Comparison of ENCODE assay signal across 11 mouse cellular contexts in the genomic region with DNA sequence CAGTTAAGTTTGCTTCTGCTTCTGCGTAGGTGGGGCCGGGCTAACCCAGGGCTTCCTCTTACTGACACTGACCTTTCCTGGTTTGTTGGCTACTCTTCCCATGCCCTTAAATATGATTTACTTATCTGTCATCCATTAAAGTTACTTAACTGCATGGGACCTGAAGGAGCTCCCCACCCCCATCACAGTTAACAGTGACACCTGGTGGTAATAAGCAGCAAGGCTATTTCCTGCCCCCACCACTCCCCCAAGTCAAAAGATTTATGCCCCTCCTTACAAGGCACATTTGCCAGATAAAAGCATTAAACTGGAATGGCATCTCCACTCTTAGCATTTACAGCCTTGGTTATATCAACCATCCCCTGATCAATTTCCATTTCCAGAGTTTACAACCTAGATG. TPM values are rescaled to one million over a fixed set of nuclear protein-coding genes. Genes with fewer than 3 reads are reported as not detected.
DNase-seq lines count a peak whose midpoint lies in the region; ATAC-seq and TF ChIP-seq lines count a peak whose summit lies in the region.
"Had no signal": no experiment of that assay in that cellular context is flagged by ENCODE, and none has a peak within 500 bp of the region (broad histone marks: within the 10 kb centered on the region; RNA-seq: fewer than 3 reads in every experiment).

No protein-coding gene starts in this region.

- in situ Hi-C loops in Patski (cut with MboI; ENCODE audit: low pct_unique_long_range_greater_than_20kb) = no loop called here

- ATAC-seq in limb, embryonic 11.5 days (ENCODE audit: insufficient number of reproducible peaks, low FRiP score, low TSS enrichment, low read depth) = no peak
- ATAC-seq in Patski = no peak

- TF ChIP-seq CTCF in Patski (IDR thresholded peaks at IDR 0.05) = peak; percentile 61

- no peaks in the 10 kb centered on the region for H3K9me3 ChIP-seq in limb, embryonic 11.5 days (ENCODE audit: control insufficient read depth, low read length)
- no peaks in the 10 kb centered on the region for H3K9me3 ChIP-seq in limb, embryonic 10.5 days (replicated peaks)
- H3K9me3 ChIP-seq: G1E; lung, embryonic 15.5 days had no signal

- no peak overlapping the region for H3K4me3 ChIP-seq in limb, embryonic 11.5 days (ENCODE audit: low read depth, low read length)
- H3K4me3 ChIP-seq in limb, embryonic 10.5 days = no peak overlapping the region
- H3K4me3 ChIP-seq: lung, embryonic 15.5 days had no signal

- H3K27ac ChIP-seq in limb, embryonic 11.5 days (replicated peaks; ENCODE audit: low read depth, low read length) = no peak overlapping the region
- H3K27ac ChIP-seq in limb, embryonic 10.5 days = no peak overlapping the region
- H3K27ac ChIP-seq: lung, embryonic 15.5 days had no signal

- 67% methylated on average over 2 of the region's 2 CpGs for WGBS in limb, embryonic 11.5 days
- WGBS in limb, embryonic 10.5 days = 65% methylated on average over 2 of the region's 2 CpGs

- H3K27me3 ChIP-seq in limb, embryonic 11.5 days (ENCODE audit: control insufficient read depth, insufficient read depth, low read length) = no peaks in the 10 kb centered on the region
- H3K27me3 ChIP-seq in limb, embryonic 10.5 days (ENCODE audit: low read depth, poor library complexity, severe bottlenecking) = no peaks in the 10 kb centered on the region
- no peaks in the 10 kb centered on the region for H3K27me3 ChIP-seq in Patski
- H3K27me3 ChIP-seq: lung, embryonic 15.5 days had no signal

- peak; percentile 31 for DNase-seq in adrenal gland, postnatal 14 days
- DNase-seq in adrenal gland, postnatal 25 days = no peak
- DNase-seq in limb, embryonic 11.5 days (ENCODE audit: low spot score) = peak; percentile 35
- DNase-seq in limb, embryonic 10.5 days (ENCODE audit: low spot score) = no peak
- DNase-seq in Patski (ENCODE audit: low read depth, low spot score) = no peak
- peak; percentile 49 for DNase-seq in mesoderm, embryonic 11.5 days (ENCODE audit: low read depth, low spot score)
- DNase-seq in layer of hippocampus, postnatal 25 days (ENCODE audit: extremely low spot score in 1 of 2, low spot score in 1 of 2) = no peak
- no peak for DNase-seq in cerebellum, adult 9-11 months
- DNase-seq: heart, postnatal 36 days had no signal

- CTCF ChIA-PET in Patski (lab: Charles Lee) = no interaction called here

- no peak overlapping the region for H3K4me2 ChIP-seq in limb, embryonic 11.5 days (ENCODE audit: low read depth, severe bottlenecking)
- H3K4me2 ChIP-seq: lung, embryonic 15.5 days had no signal

- 0 out of 2 replicates have a peak, but pooled peaks cover 2% of the 10 kb centered on the region for H3K4me1 ChIP-seq in limb, embryonic 11.5 days (ENCODE audit: control insufficient read depth, insufficient read depth, low read length)
- H3K4me1 ChIP-seq in limb, embryonic 10.5 days = peaks cover 15% of the 10 kb centered on the region
- H3K4me1 ChIP-seq: lung, embryonic 15.5 days had no signal

- POLR2A ChIA-PET in Patski (lab: Charles Lee) = interaction anchor here (0.5 to 1.0 kb wide), 2 partner anchors 9 to 32 kb away, joined by 3 read pairs; no protein-coding TSS in a partner anchor

- H3K9ac ChIP-seq in limb, embryonic 11.5 days (ENCODE audit: low read length) = no peak overlapping the region
- H3K9ac ChIP-seq: lung, embryonic 15.5 days had no signal

- peaks cover 6% of the 10 kb centered on the region for H3K36me3 ChIP-seq in limb, embryonic 11.5 days (ENCODE audit: control insufficient read depth, insufficient read depth, low read length)
- peaks cover 82% of the 10 kb centered on the region for H3K36me3 ChIP-seq in limb, embryonic 10.5 days

RNA-seq across cellular contexts. Expression of a gene that starts 38.3 kb away (rescaled TPM):
- total RNA-seq in adrenal gland, postnatal 14 days (2021) = 20.9 and 21.4 TPM in 2 replicates
- 20.2 and 26.3 TPM in 2 replicates for total RNA-seq in adrenal gland, postnatal 25 days (2021)
- 32.4 and 33.5 TPM in 2 replicates for polyA plus RNA-seq in limb, embryonic 11.5 days (2014; fragmentation: Nextera tagmentation; extraction: Ambion mirVana)
- 34.3 and 41.2 TPM in 2 replicates for polyA plus RNA-seq in limb, embryonic 10.5 days (2016; fragmentation: Nextera tagmentation; extraction: Ambion mirVana)
- polyA plus RNA-seq in Patski (2021) = 25.1 TPM
- 10 to 100 TPM; 19.3 to 20.0 TPM for total RNA-seq in layer of hippocampus, postnatal 25 days (2021)

RNA-seq across cellular contexts. Expression of a gene that starts 38.4 kb away (rescaled TPM):
- total RNA-seq in adrenal gland, postnatal 14 days (2021) = 31.5 and 31.9 TPM in 2 replicates
- 31.0 and 32.6 TPM in 2 replicates for total RNA-seq in adrenal gland, postnatal 25 days (2021)
- 64.5 and 64.7 TPM in 2 replicates for polyA plus RNA-seq in limb, embryonic 11.5 days (2014; fragmentation: Nextera tagmentation; extraction: Ambion mirVana)
- 54.8 and 64.4 TPM in 2 replicates for polyA plus RNA-seq in limb, embryonic 10.5 days (2016; fragmentation: Nextera tagmentation; extraction: Ambion mirVana)
- polyA plus RNA-seq in Patski (2021) = 20.1 TPM
- 10 to 100 TPM; 40.6 to 45.5 TPM for total RNA-seq in layer of hippocampus, postnatal 25 days (2021)

Comparison
In these comparisons a context has a peak if more than half of its experiments do, and no peak if none do; other contexts are left out.
1. DNase-seq: peak in adrenal gland, postnatal 14 days (single experiment), limb, embryonic 11.5 days (single experiment) and mesoderm, embryonic 11.5 days (single experiment); none in adrenal gland, postnatal 25 days (single experiment), limb, embryonic 10.5 days (single experiment), Patski (single experiment), layer of hippocampus, postnatal 25 days (0 of 2) and cerebellum, adult 9-11 months (single experiment).